Mouse (Mus musculus) midbrain, embryonic 16.5 days (tissue): ENCODE results near the gene Olfr1048. TPM values are rescaled to one million over a fixed set of nuclear protein-coding genes. Genes with fewer than 3 reads are reported as not detected.
"Not testable (repeated sequence)": the region's sequence is repeated elsewhere in the genome, so short reads cannot be mapped to it uniquely, and the experiment has no call there.

ENCODE experiments used
- ATAC-seq: fragments of 200-750 bp; cut with Nextera tagmentation; 2 replicates; pipeline ENCODE4 v1.8.0; 2017; ENCODE audit warnings: moderate TSS enrichment
- H3K27ac ChIP-seq: fragments of 300-500 bp; sonication (generic); 2 replicates; pipeline ENCODE4 v1.5.1; 2014; ENCODE audit warnings: mild to moderate bottlenecking, low read length, mixed read lengths
- H3K27me3 ChIP-seq: fragments of 300-500 bp; sonication (generic); 2 replicates; pipeline ENCODE4 v1.6.1; 2014; ENCODE audit warnings: low read depth, low read length, mixed read lengths; ENCODE audit not compliant: control insufficient read depth, insufficient read depth
- H3K36me3 ChIP-seq: fragments of 300-500 bp; sonication (generic); 2 replicates; pipeline ENCODE4 v1.6.1; 2014; ENCODE audit warnings: mild to moderate bottlenecking, low read length, moderate library complexity, mixed read lengths; ENCODE audit not compliant: control insufficient read depth, insufficient read depth
- H3K4me1 ChIP-seq: fragments of 300-500 bp; sonication (generic); 2 replicates; pipeline ENCODE4 v1.6.1; 2014; ENCODE audit warnings: mild to moderate bottlenecking, low read length, mixed read lengths; ENCODE audit not compliant: control insufficient read depth, insufficient read depth
- H3K4me2 ChIP-seq: fragments of 300-500 bp; sonication (generic); 2 replicates; pipeline ENCODE4 v1.6.1; 2014; ENCODE audit warnings: mild to moderate bottlenecking, low read length, mixed read lengths
- H3K4me3 ChIP-seq: fragments of 300-500 bp; sonication (generic); 2 replicates; pipeline ENCODE4 v1.5.1; 2014; ENCODE audit warnings: low read depth, mild to moderate bottlenecking, low read length, moderate library complexity, mixed read lengths
- H3K9ac ChIP-seq: fragments of 300-500 bp; sonication (generic); 2 replicates; pipeline ENCODE4 v1.6.1; 2014; ENCODE audit warnings: low read depth, low read length, mixed read lengths
- H3K9me3 ChIP-seq: fragments of 300-500 bp; sonication (generic); replicated peaks from 2 replicates; pipeline ENCODE4 v1.6.1; 2014; ENCODE audit warnings: mild to moderate bottlenecking, low read length, mixed read lengths; ENCODE audit not compliant: control insufficient read depth, poor library complexity, severe bottlenecking
- WGBS: fragments of 180-500 bp; shearing (Covaris S2); extraction: QIAGEN DNeasy Blood & Tissue Kit; methylation state at CpG from one replicate; pipeline ENCODE4 v1.1.7; 2014; 5-methylcytosine and 5-hydroxymethylcytosine counted together
- polyA plus RNA-seq: library from polyadenylated mRNA; unstranded; fragments of >200 nt; fragmentation: Nextera tagmentation; extraction: Ambion mirVana; gene quantifications from 2 replicates; pipeline ENCODE4 v1.2.1, GENCODE M21; 2015

The Olfr1048 gene
- not detected in 2 replicates for polyA plus RNA-seq

GRCm38 (mm10) chr2:86240189-86240588 lies at the start of gene Olfr1048:
Olfr1048 (minus strand) TSS chr2:86240289.
- no peak within 1 kb of the TSS for H3K27ac ChIP-seq
- no peak within 1 kb of the TSS for H3K9ac ChIP-seq
- no peak within 1 kb of the TSS for H3K4me3 ChIP-seq
- no peaks in the 10 kb centered on the region for H3K27me3 ChIP-seq
- H3K4me1 ChIP-seq = no peaks in the 10 kb centered on the region
- H3K4me2 ChIP-seq = no peak within 1 kb of the TSS
- H3K9me3 ChIP-seq = no peaks in the 10 kb centered on the region
- no peak for ATAC-seq
- no peaks in the 10 kb centered on the region for H3K36me3 ChIP-seq

- H3K9me3 ChIP-seq = not testable (repeated sequence)
Measured at GRCm38 (mm10) chr2:86278988-86279387, 38.9 kb upstream of the Olfr1048 start, which contains the start of gene Olfr1051. Olfr1051 (minus strand) TSS chr2:86279088.

DNA sequence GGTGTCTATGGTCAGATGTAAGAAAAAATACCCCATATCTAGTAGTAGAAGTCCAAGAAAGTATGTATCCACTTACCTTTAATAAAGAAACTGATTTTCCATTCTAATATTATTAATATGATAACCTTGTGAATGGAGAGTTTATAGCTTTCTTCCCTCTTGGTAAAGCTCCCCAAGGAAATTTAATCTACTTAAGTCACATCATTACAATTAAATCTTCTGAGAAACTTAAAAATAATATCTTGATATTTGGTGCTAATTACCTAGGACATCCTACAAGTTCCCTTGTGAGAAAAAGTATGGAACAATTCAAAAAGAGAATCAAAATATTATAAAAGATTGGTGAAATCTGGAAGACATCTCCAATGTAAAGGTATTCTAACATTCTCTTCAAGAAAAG lies 18.1 kb upstream of the Olfr1048 start, which contains the start of gene Olfr1049:
Gene Olfr1049, minus strand, starts transcription at position 101 of the 400 bp plus-strand sequence.
- not testable (repeated sequence) for H3K36me3 ChIP-seq, H3K27ac ChIP-seq, H3K27me3 ChIP-seq, ATAC-seq, H3K9ac ChIP-seq, H3K4me3 ChIP-seq, H3K4me1 ChIP-seq, H3K4me2 ChIP-seq, H3K9me3 ChIP-seq

More at GRCm38 (mm10) chr2:86278988-86279387, 38.9 kb upstream of the Olfr1048 start, which contains the start of gene Olfr1051:
- not testable (repeated sequence) for ATAC-seq, H3K36me3 ChIP-seq, H3K4me1 ChIP-seq, H3K27me3 ChIP-seq, H3K9ac ChIP-seq, H3K27ac ChIP-seq, H3K4me3 ChIP-seq, H3K4me2 ChIP-seq

GRCm38 (mm10) chr2:86231301-86231700 lies 8.8 kb downstream of the Olfr1048 start, which contains the start of gene Olfr1047:
Olfr1047 (minus strand) TSS chr2:86231401.
- Histone ChIP-seq H3K9ac (no peak within 1 kb of the TSS), H3K27me3 (no peaks in the 10 kb centered on the region), H3K4me1 (no peaks in the 10 kb centered on the region), H3K4me2 (no peak within 1 kb of the TSS), H3K27ac (no peak within 1 kb of the TSS), H3K4me3 (no peak within 1 kb of the TSS), H3K36me3 (no peaks in the 10 kb centered on the region), H3K9me3 (no peaks in the 10 kb centered on the region)
- no peak for ATAC-seq
- WGBS = 94% methylated on average over 1 of the region's 1 CpGs

- WGBS = 64% methylated on average over 2 of the region's 2 CpGs
- no peak within 1 kb of the TSS for H3K4me2 ChIP-seq
- no peaks in the 10 kb centered on the region for H3K36me3 ChIP-seq
- no peak within 1 kb of the TSS for H3K4me3 ChIP-seq
- no peak within 1 kb of the TSS for H3K27ac ChIP-seq
- no peaks in the 10 kb centered on the region for H3K27me3 ChIP-seq
- ATAC-seq = no peak
- H3K4me1 ChIP-seq = no peaks in the 10 kb centered on the region
- H3K9me3 ChIP-seq = no peaks in the 10 kb centered on the region
- no peak within 1 kb of the TSS for H3K9ac ChIP-seq
Measured at GRCm38 (mm10) chr2:86219214-86219613, 20.9 kb downstream of the Olfr1048 start, which contains the start of gene Olfr1046. Olfr1046 (minus strand) TSS chr2:86219314.

DNA sequence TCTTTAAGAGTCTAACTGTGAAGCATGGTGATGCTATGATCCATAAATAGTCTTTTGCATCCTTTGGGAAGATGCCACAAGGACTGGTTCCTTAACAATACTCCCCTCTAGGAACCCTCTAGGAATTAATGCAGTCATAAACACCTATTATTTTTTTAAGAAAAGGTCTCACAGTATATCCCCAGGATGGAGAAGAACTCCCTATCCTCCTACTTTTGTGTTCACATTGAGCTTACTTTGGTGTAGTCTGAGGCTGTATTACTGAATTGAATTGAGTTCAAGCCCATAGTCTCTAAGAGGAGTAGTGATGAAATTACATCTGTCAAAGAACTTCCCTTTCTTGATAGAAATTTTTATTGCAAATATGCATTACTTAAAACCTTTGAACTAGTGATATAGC lies 37.2 kb downstream of the Olfr1048 start, which contains the start of gene Olfr1045:
Gene Olfr1045, minus strand, starts transcription at position 101 of the 400 bp plus-strand sequence.
- Histone ChIP-seq H3K27me3 (no peaks in the 10 kb centered on the region), H3K36me3 (no peaks in the 10 kb centered on the region), H3K4me3 (no peak within 1 kb of the TSS), H3K4me1 (no peaks in the 10 kb centered on the region), H3K9ac (no peak within 1 kb of the TSS), H3K4me2 (no peak within 1 kb of the TSS), H3K9me3 (no peaks in the 10 kb centered on the region), H3K27ac (no peak within 1 kb of the TSS)
- no peak for ATAC-seq

DNA sequence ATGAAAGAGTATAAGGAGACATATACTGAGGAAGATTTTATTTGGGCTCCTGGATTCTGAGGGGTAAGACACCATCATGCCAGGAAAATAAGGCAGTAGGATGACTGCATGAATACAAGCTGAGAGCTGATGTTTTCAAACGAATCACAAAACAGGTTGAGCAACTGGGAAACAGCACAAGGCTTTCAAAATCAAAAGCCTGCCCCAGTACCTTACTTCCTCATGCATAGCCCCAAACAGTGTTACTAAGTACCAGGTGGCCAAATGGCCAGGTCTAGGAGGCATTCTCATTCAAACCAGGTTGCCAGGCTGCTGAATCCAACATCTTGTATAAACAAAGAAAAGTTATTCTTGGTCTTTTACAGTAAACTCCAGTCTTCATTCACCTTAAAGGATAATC lies 44.2 kb downstream of the Olfr1048 start:
- Histone ChIP-seq H3K4me3 (no peak overlapping the region), H3K27me3 (no peaks in the 10 kb centered on the region), H3K27ac (no peak overlapping the region), H3K36me3 (no peaks in the 10 kb centered on the region), H3K4me2 (no peak overlapping the region), H3K9ac (no peak overlapping the region), H3K9me3 (no peaks in the 10 kb centered on the region), H3K4me1 (no peaks in the 10 kb centered on the region)
- 61% methylated on average over 1 of the region's 1 CpGs for WGBS
- ATAC-seq = no peak

DNA sequence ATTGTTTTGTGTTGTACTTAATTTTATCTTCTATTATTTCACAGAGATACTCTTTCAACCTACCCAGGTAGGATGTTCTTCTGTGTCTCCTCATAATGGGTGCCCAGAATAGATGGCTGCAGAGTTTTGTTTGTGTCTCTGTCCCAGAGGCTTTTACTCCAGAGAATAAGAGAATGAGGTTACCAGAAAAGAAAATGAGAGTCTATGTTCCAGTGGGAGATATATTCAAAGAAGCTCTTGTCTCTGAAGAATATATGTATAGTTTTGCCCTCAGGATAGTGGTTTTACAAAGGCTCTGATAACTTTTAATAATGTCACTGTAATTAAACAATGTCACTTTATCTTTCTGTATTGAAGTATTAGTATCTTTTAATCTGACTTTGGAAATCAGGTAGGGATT lies 54.5 kb downstream of the Olfr1048 start, which contains the start of gene Olfr52:
Gene Olfr52, minus strand, starts transcription at position 101 of the 400 bp plus-strand sequence.
- Histone ChIP-seq H3K36me3 (no peaks in the 10 kb centered on the region), H3K9me3 (no peaks in the 10 kb centered on the region), H3K4me1 (no peaks in the 10 kb centered on the region), H3K9ac (no peak within 1 kb of the TSS), H3K27me3 (no peaks in the 10 kb centered on the region), H3K27ac (no peak within 1 kb of the TSS), H3K4me2 (no peak within 1 kb of the TSS), H3K4me3 (no peak within 1 kb of the TSS)
- ATAC-seq = no peak
